Mouse (Mus musculus) C2C12 (cell line): ENCODE results near the gene Syngr1.

ENCODE experiments used
- CTCF ChIP-seq: IDR thresholded peaks from one replicate; pipeline ENCODE4 v1.5.1; 2011; ENCODE audit not compliant: control insufficient read depth, insufficient read depth, insufficient read length
- MYOG ChIP-seq: IDR thresholded peaks from one replicate; pipeline ENCODE4 v1.6.1; 2011; ENCODE audit not compliant: control insufficient read depth, insufficient read length; ENCODE audit errors: extremely low read depth
- USF1 ChIP-seq: IDR thresholded peaks from one replicate; pipeline ENCODE4 v1.6.1; 2011; ENCODE audit warnings: low read depth, mild to moderate bottlenecking, control low read depth, moderate library complexity

- no peak for TF ChIP-seq CTCF
- no peak for TF ChIP-seq MYOG
- no peak for TF ChIP-seq USF1
Observed at GRCm38 (mm10) chr15:80162401-80162964, 71.3 kb downstream of the Syngr1 start.
